Mouse (Mus musculus) bone marrow, adult 2 months (tissue): ENCODE results near the gene Kcnk6. TPM values are rescaled to one million over a fixed set of nuclear protein-coding genes. Genes with fewer than 3 reads are reported as not detected.

Experiments
- H3K27ac ChIP-seq: fragments of 200-500 bp; 2 replicates; pipeline ENCODE4 v1.5.1; 2012; ENCODE audit warnings: low read depth, mild to moderate bottlenecking, control low read depth, inconsistent platforms, low read length; ENCODE audit not compliant: control insufficient read depth, poor library complexity, insufficient read depth
- H3K4me1 ChIP-seq: fragments of 200-500 bp; 2 replicates; pipeline ENCODE4 v1.6.1; 2011; ENCODE audit warnings: low read length; ENCODE audit not compliant: control insufficient read depth, insufficient read depth
- H3K4me3 ChIP-seq: fragments of 200-500 bp; replicated peaks from 2 replicates; pipeline ENCODE3; 2011; ENCODE audit warnings: mild to moderate bottlenecking, low read depth, low read length, control low read depth; ENCODE audit not compliant: control insufficient read depth
- CTCF ChIP-seq: fragments of 200-500 bp; IDR thresholded peaks from 2 replicates; pipeline ENCODE4 v1.5.1; 2011; ENCODE audit warnings: low read length, control low read depth; ENCODE audit not compliant: control insufficient read depth, insufficient read depth
- POLR2A ChIP-seq: fragments of 200-500 bp; IDR thresholded peaks from 2 replicates; pipeline ENCODE4 v1.6.1; 2011; ENCODE audit warnings: low read depth, mild to moderate bottlenecking, control low read depth, low read length, borderline replicate concordance; ENCODE audit not compliant: control insufficient read depth
- WGBS: fragments of 180-500 bp; shearing (Covaris S2); methylation state at CpG from one replicate; pipeline ENCODE4 v1.1.7; 2018; 5-methylcytosine and 5-hydroxymethylcytosine counted together
- polyA plus RNA-seq: library from polyadenylated mRNA; stranded (reverse); fragments of >200 nt; gene quantifications from 2 replicates; pipeline ENCODE4 v1.2.4, GENCODE M21; 2011; ENCODE audit warnings: low replicate concordance; ENCODE audit not compliant: missing spikeins, insufficient read depth, insufficient read length

Gene Kcnk6
- polyA plus RNA-seq, 1 experiment, result 8.8 TPM

GRCm38 (mm10) chr7:29270445-29270844 is 38.1 kb upstream of the Kcnk6 start:
- H3K4me1 ChIP-seq, result peaks cover 1% of the 10 kb centered on the region; the same call in 1 of the 2 replicates
- H3K27ac ChIP-seq, result no peak overlapping the region
- no peak overlapping the region for H3K4me3 ChIP-seq
- TF ChIP-seq CTCF (no peak), POLR2A (no peak)
- 22% methylated on average over 4 of the region's 4 CpGs for WGBS

DNA sequence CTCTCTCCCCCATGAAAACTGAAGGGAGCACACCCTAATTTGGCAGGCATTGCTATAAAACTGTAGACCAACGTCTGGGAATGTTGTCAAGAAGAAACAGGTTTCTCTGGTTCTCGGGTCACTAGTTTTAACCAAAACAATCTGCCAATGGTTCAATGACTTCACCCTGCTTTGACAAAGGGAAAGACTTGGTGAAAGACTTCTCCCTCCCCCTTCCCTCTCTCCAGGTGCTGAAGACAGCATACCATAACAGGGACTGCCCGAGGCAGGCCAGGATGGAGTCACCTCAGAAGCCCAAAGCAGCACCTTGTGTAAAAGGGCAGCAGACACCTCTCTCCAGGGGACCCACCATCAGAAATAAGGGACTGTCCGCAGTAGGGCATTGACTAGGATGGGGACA is 34.6 kb upstream of the Kcnk6 start:
- TF ChIP-seq CTCF (no peak), POLR2A (no peak)
- WGBS, result 79% methylated on average over 4 of the region's 4 CpGs
- Histone ChIP-seq H3K4me1 (peaks cover 1% of the 10 kb centered on the region; the same call in 1 of the 2 replicates), H3K4me3 (no peak overlapping the region), H3K27ac (no peak overlapping the region)

GRCm38 (mm10) chr7:29265636-29266035 is 33.3 kb upstream of the Kcnk6 start:
- 87% methylated on average over 7 of the region's 7 CpGs for WGBS
- Histone ChIP-seq H3K4me3 (no peak overlapping the region), H3K4me1 (peaks cover 1% of the 10 kb centered on the region; the same call in 1 of the 2 replicates), H3K27ac (no peak overlapping the region)
- TF ChIP-seq POLR2A, result no peak
- no peak for TF ChIP-seq CTCF

GRCm38 (mm10) chr7:29263831-29264230 is 31.5 kb upstream of the Kcnk6 start:
- TF ChIP-seq POLR2A (no peak), CTCF (no peak)
- Histone ChIP-seq H3K4me3 (no peak overlapping the region), H3K4me1 (no peaks in the 10 kb centered on the region), H3K27ac (no peak overlapping the region)
- 82% methylated on average over 3 of the region's 3 CpGs for WGBS

- WGBS, result 80% methylated on average over 6 of the region's 6 CpGs
- no peak for TF ChIP-seq POLR2A
- H3K4me1 ChIP-seq, result no peaks in the 10 kb centered on the region
- no peak overlapping the region for H3K27ac ChIP-seq
- no peak overlapping the region for H3K4me3 ChIP-seq
Observed at GRCm38 (mm10) chr7:29262151-29262550, 29.8 kb upstream of the Kcnk6 start.

DNA sequence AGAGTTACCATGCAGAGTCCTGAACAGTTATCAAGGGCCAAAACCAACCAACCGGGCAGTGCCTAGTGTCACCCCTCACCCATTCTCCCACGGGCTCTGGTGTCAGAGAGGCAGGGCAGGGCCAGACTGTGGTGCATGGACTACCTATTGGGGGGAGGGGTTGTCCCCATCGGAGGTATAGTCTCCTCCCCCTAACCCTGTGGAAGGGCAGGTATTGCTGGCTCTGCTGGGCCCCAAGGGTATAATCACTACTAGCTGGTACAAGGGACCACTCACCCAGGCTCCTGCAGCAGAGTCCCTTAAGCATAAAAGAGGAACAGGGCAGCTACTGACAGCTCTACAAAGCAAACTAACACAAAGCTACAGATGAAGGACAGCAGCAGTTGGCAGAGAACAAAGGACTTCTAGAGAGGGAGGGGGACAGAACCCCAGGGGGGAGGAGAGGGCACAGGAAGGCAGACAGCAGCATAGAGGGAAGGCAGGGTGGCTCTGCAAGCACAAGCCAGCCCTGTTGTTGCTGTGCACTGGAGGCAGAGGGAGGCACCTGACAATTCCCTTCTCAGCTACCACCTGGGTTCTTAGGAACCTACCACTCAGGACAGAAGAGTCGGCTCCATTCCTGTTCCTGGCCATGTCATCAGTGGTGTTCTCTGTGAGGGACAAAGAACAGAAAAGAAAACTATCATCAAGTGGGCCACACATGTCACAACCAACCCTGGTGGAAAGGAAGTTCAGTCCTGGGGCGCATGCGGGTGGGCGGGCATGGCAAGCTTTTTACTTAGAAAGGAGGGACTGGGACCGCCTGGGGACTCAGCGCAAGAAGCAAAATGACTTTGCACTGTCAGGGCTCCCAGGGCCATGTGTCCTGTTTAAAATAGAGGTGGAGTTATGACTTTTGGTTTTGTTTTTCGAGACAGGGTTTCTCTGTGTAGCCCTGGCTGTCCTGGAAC is 27.7 kb upstream of the Kcnk6 start:
- 78% methylated on average over 10 of the region's 10 CpGs for WGBS
- TF ChIP-seq POLR2A (no peak), CTCF (no peak)
- H3K27ac ChIP-seq, result no peak overlapping the region

GRCm38 (mm10) chr7:29257368-29257767 is 25.1 kb upstream of the Kcnk6 start:
- H3K4me1 ChIP-seq, result no peaks in the 10 kb centered on the region
- 79% methylated on average over 1 of the region's 1 CpGs for WGBS

More for the DNA sequence above, 27.7 kb upstream of the Kcnk6 start:
- Histone ChIP-seq H3K4me3 (no peak overlapping the region), H3K4me1 (no peaks in the 10 kb centered on the region)

GRCm38 (mm10) chr7:29255875-29256274 is 23.6 kb upstream of the Kcnk6 start:
- TF ChIP-seq POLR2A (no peak), CTCF (no peak)
- 83% methylated on average over 4 of the region's 4 CpGs for WGBS
- H3K4me3 ChIP-seq, result no peak overlapping the region
- H3K27ac ChIP-seq, result no peak overlapping the region
- H3K4me1 ChIP-seq, result no peaks in the 10 kb centered on the region

More at GRCm38 (mm10) chr7:29257368-29257767, 25.1 kb upstream of the Kcnk6 start:
- no peak for TF ChIP-seq CTCF
- TF ChIP-seq POLR2A, result no peak
- Histone ChIP-seq H3K4me3 (no peak overlapping the region), H3K27ac (no peak overlapping the region)
